Mouse (Mus musculus) common myeloid progenitor, adult 5-6 weeks (primary cell): ENCODE measurements around the gene Pum3. TPM values are rescaled to one million over a fixed set of nuclear protein-coding genes. Genes with fewer than 3 reads are reported as not detected.

Experiments used
- total RNA-seq: library from RNA; stranded (forward); fragments of 200-1000, 187-1606 nt; gene quantifications from 2 replicates; pipeline ENCODE4 v1.2.3, GENCODE M21; 2017

The Pum3 gene
- total RNA-seq, 1 experiment from 2014 or later = 162 TPM

Other genes starting within 250 kb of the Pum3 start
- gene Vldlr, start 213.3 kb downstream of the Pum3 start, total RNA-seq = 5.3 and 9.5 TPM in 2 replicates
- not detected in 2 replicates for gene Kcnv2, start 107.2 kb downstream of the Pum3 start, total RNA-seq